Mouse (Mus musculus) urinary bladder, postnatal 14 days (tissue): ENCODE measurements at regions not wholly inside any gene's neighbourhood (a gene's known extent, or its start where the extent isn't known, plus 50 kb on each side); places are given as distances from the start of the nearest gene placed in this dataset.

Experiments used
- DNase-seq: peaks from one replicate; pipeline ENCODE4 v3.0.0; 2021; ENCODE audit warnings: low spot score

DNA sequence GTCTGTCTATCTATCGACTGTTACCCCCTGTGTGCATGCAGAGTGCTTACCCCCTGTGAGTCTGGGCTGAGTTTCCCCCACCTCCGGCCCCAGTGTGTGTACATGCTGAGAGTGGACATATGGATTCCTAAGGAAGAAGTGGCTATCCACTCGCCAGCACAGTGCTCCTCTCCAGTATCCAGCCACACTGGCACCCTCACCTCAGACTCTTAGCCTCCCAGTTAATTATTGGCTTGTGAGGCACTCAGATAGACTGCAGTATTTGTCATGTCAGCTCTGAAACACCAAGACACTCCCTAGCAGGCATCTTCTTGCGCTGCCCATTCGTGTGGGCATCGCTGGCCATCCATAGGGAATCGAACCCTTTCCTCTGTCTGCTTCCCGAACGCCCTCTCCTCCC is 189.0 kb upstream of the Runx1 start:
- no peak for DNase-seq

DNA sequence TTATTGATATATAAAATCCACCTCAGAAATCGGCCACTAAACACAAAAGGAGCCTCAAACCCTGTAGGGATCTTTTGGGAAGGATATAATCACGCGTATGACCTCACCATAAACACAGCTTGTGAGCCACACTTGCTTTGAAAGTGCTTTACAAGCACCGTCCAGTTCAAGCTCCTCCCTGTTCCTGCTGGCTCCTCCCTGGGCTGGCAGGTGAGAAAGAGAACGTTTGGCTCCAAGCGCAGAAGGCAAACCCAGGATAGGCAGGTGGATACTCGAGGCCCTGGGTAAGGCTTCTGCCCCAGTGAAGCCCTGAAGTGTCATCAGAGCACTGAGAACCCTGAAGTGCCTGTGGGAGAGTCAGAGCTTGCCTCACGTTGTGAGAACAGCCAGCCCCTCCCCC is 187.9 kb upstream of the Runx1 start:
- no peak for DNase-seq

DNA sequence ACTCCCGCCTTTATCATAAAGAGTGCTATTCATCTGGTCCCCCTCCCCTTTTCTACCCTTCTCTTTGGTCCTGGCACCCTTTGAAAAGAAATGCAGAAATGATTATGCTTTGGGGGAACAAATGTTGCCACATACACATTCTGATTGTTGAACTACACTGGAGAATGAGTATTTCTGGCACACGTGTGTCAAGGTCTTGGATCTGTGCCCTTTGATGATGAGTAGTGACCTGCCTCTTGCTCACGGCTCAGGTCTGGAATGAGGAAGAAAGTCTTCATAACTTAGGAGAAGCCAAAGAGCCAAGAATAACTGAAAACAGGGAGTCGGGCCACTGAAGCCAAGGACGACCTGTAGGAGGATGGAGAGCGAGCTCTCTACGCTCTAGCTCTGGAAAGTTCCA is 187.3 kb upstream of the Runx1 start:
- no peak for DNase-seq

DNA sequence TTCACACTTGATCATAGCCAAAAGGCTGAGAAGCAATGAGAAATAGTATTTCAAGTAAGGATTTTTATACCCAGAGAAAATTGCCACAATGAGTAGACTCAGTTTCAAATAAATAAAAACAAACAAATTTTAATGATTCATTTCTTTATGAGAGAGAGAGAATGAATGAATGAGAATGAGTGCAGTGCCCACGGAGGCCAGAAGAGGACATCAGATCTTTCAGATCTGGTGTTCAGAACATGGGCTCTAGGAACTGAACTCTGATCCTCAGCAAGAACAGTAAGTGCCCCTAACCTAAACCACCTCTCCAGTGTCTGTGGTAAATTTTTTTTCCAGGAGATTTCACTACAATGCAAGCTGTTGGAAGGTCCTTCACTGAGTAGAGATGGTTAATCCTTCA is 185.5 kb upstream of the Runx1 start:
- no peak for DNase-seq

- DNase-seq: peak; percentile 46
Measured at GRCm38 (mm10) chr16:93006321-93006984, 180.5 kb upstream of the Runx1 start.

DNA sequence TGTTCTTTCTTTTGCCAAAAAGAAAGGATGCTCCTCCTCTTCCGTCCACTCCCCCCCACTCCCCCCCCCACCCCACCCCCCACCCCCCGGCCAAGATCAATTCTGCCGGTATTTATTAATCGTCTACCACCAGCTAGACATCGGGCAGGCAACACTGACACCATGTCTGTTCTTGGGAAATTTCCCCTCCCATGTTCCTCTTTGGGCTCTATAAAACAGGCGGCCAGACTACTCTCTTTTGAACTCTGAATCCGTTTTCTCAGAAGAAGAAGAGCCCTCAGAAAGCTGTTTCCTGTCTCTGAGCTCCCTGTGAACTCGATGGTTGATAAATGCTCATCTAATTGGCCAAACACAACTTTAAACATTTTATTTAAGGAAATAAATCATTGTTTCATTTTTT is 179.5 kb upstream of the Runx1 start:
- no peak for DNase-seq

- no peak for DNase-seq
Measured at GRCm38 (mm10) chr16:93003830-93004229, 177.9 kb upstream of the Runx1 start.

GRCm38 (mm10) chr16:92998689-92999088 is 172.7 kb upstream of the Runx1 start:
- peak; percentile 35 for DNase-seq

- DNase-seq: no peak
Measured at GRCm38 (mm10) chr16:92997636-92998035, 171.7 kb upstream of the Runx1 start.

GRCm38 (mm10) chr16:92995993-92996350 is 170.0 kb upstream of the Runx1 start:
- no peak for DNase-seq

DNA sequence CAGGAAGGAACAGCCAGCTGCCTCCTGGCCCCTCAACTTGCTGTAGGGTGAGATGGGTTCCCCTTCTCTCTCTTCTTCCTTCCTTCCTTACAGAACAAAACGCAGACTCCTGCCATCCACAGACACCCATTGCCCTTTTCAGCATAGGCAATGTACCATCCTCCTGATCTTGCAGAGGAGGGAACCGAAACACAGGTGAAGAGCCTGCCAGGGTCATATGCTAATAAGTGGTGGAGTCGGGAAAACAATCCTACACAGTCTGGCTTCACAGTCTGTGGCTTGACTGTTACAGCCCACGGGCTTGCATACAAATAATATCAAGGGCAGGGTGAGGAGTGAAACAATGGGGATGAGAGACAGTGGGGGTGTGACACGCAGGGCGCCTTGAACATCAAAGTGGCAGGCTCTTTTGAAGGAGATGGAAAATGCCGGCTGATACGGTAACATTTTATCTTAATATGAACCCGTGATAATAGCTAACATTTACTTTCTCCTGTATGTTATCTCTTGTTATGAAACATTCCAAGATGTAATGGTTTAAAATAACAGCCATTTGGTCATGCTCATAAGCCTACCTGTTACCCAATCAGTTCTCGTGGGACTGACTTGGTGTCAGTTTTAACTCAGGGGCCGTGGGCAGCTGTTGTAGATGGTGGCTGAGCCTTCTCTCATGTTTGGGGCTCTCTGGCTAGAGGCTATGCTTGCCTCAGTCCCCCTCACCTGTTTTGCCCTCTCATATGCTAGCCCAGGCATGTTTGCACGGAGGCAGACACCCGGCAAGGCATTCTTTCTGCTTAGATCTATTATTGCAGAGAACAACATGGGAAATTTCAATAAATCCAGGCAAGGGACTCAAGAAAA is 169.4 kb upstream of the Runx1 start:
- DNase-seq: no peak

- DNase-seq: no peak
Measured at GRCm38 (mm10) chr16:92992876-92993275, 166.9 kb upstream of the Runx1 start.

DNA sequence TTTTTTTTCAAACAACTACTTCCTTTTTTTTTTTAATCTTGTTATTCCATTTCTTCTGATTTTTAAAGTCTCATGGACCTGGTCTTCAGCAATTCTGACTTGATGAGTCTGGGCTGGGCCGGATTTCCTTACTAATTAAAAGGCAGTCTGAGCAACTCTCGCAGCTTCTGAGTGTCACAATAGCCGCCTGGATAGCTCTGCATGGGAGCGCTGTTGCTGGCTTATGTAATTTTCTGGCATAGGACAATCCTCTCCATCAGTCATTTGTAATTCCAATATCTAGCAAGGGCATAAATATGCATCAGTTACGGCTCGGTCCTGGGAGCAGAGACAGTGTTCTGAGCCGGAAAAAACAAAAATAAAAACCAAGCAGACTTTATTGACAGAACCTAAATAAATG is 165.5 kb upstream of the Runx1 start:
- no peak for DNase-seq

DNA sequence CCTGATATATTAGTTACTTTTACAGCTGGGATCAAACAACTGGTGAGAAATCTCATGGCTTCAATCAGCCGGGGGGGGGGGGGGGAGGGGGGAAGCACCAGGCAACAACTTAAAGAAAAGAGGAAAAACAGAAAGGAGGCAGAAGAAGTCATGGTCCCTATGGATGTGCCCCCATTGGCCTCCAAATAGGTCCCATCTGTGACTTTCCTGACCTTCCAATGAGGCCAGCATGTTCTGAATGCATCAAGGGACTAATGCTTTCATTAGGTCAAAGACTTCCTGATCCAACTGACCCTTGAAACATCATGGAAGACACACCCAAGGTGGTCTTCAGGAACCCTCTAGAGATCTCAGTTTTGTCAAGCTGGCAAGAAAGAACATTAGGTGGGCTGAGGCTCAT is 162.5 kb upstream of the Runx1 start:
- DNase-seq: no peak

GRCm38 (mm10) chr16:92988000-92988399 is 162.1 kb upstream of the Runx1 start:
- no peak for DNase-seq

GRCm38 (mm10) chr16:92985768-92986167 is 159.8 kb upstream of the Runx1 start:
- no peak for DNase-seq

- no peak for DNase-seq
Measured at GRCm38 (mm10) chr16:92982934-92983333, 157.0 kb upstream of the Runx1 start.

GRCm38 (mm10) chr16:92979620-92980330 is 153.8 kb upstream of the Runx1 start:
- DNase-seq: no peak

- no peak for DNase-seq
Measured at GRCm38 (mm10) chr16:92976097-92976496, 150.1 kb upstream of the Runx1 start.

GRCm38 (mm10) chr16:92975090-92975489 is 149.1 kb upstream of the Runx1 start:
- DNase-seq: no peak

- DNase-seq: no peak
Measured at GRCm38 (mm10) chr16:92972681-92973080, 146.7 kb upstream of the Runx1 start.

DNA sequence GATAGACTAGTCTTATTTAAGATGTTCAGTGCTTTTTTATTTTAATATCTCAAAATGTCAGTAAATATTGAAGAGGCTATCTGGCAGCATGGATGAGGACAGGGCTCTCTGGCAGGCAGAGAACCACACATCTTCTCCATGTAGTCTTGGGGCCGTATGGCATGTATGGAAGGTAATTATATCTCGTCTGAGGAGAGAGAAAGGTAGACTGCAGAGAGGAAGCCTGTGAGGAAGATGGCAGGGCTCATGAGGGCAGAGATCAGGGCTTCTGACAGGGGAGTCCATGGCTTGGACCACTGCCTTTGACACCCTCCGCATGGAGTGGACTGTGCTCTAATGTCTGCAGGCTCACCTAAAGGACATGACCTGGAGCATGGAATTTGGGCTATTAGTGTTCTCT is 146.0 kb upstream of the Runx1 start:
- DNase-seq: no peak

GRCm38 (mm10) chr16:92970587-92970986 is 144.6 kb upstream of the Runx1 start:
- no peak for DNase-seq
